Mouse (Mus musculus): ENCODE measurements around the gene Cd55b.

DNA sequence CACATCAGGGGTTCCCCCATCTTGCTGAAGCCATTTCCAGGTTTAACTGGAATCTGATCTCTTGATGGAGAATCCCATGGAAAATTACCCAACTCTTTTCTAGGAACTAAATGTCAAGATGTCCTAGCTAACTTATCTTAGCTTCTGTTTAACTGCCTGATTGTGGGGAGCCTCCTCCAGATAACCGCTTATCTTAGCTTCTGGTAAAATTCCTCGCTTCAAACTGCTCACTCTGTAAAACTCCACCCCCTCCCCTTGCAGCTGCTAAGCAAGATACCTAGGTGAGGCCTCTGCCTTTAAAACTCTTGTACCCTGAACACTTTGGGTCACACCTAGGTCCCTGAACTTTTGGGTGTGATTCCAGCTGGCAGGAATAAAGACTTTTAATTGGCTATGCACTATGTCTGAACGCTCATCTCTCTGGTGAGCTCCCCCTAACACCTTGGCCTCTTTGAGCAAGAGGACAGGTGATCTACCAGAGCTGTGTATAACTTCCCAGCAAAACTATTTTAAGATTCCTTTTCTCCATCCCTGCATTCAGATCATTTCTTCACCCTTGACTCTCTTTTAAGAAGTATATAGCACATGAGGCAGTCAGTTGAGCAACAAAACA, 48.5 kb downstream of the Cd55b start:
- TF ChIP-seq HCFC1 (IDR thresholded peaks at IDR 0.05; ENCODE audit: borderline replicate concordance, insufficient read depth, low read length) (no peak), ZC3H11A (IDR thresholded peaks at IDR 0.05; ENCODE audit: borderline replicate concordance, low read depth, low read length) (no peak), CHD2 (IDR thresholded peaks at IDR 0.05; ENCODE audit: low read depth, low read length) (no peak)
